Mouse (Mus musculus) common myeloid progenitor, adult 5-6 weeks (primary cell): ENCODE results near the gene Gm4881. TPM values are rescaled to one million over a fixed set of nuclear protein-coding genes. Genes with fewer than 3 reads are reported as not detected.
"Not testable (repeated sequence)": the region's sequence is repeated elsewhere in the genome, so short reads cannot be mapped to it uniquely, and the experiment has no call there.

Source experiments
- ATAC-seq: replicated peaks from 2 replicates; pipeline ENCODE4 v1.8.0; 2016; ENCODE audit warnings: low read depth, mild to moderate bottlenecking, moderate TSS enrichment, inconsistent platforms; ENCODE audit not compliant: poor library complexity, severe bottlenecking
- total RNA-seq: library from RNA; stranded (forward); fragments of 200-1000, 187-1606 nt; gene quantifications from 2 replicates; pipeline ENCODE4 v1.2.3, GENCODE M21; 2017

Gm4881 gene
- total RNA-seq, 1 experiment from 2014 or later, result not detected

DNA sequence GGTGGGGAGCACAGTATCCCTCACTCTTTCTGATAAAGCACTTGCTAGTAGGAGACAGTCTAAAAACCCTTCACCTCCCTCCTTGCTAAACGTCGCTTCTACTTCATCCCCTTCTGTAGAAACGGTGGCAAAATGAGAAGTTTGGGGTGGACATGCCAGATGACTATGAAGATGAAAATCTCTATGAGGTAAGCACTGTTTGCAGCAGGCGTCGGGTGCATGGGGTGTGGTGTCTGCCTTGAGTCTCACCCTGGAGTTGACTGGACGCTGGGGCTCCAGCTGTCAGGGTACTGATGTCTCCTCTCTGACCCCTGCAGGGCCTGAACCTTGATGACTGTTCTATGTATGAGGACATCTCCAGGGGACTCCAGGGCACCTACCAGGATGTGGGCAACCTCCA lies 43.2 kb downstream of the Gm4881 start:
- ATAC-seq, result no peak

DNA sequence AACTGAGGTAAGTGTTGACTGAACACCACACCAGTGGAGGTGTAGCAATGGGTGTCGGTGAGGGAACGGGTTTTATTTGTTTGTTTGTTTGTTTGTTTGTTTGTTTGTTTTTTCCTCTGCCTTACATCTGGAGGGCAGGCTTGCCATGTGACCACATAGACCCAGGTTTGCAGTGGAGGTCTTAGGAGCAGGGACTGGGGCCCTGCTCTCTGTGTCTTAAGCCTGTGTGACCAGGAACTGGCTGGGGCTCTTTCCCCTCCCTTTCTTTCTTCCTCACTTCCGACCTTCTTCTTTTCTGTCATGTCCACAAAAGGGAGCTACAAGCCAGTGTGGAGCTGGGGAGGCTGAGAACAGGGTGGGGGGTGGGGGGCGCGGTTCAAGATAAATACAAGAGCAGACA lies 46.3 kb downstream of the Gm4881 start:
- ATAC-seq, result no peak

DNA sequence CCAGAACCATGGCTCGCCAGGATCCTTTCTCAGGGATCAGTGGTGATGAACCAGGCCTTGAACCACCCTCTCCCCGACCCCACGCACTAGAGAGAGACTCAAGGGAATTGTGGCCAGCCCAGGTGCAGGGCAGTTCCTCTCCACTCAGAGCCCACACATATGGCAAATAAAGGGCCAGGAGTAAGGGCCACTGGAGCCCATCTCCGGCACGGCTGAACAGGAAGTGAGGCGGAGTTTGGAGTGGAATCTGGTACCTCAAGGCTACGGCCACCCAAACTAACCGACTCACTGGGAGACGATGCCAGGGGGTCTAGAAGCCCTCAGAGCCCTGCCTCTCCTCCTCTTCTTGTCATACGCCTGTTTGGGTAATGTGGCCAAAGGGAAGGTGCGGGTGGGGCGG lies 47.1 kb downstream of the Gm4881 start, which contains the start of gene Cd79a:
Cd79a (plus strand) TSS at position 158 of the 400 bp plus-strand sequence.
- no peak for ATAC-seq

DNA sequence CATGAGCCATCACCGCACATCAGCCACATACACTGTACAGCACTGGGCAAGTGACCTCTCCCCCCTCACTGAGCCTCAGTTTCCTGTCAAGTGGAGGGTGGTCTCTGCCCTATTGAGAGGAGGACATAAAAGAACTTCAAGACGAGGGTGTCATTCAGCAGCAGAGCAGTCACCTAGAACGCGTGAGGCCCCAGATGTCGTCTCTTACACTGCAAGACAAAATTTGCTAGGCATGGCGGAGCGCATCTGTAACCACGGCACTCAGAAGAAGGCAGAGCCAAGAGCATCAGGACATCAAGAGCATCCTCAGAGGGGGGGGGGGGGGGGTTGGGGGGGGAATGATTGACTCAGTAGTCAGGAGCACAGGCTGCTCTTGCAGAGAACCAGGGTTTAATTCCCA lies 48.0 kb downstream of the Gm4881 start:
- ATAC-seq, result no peak

DNA sequence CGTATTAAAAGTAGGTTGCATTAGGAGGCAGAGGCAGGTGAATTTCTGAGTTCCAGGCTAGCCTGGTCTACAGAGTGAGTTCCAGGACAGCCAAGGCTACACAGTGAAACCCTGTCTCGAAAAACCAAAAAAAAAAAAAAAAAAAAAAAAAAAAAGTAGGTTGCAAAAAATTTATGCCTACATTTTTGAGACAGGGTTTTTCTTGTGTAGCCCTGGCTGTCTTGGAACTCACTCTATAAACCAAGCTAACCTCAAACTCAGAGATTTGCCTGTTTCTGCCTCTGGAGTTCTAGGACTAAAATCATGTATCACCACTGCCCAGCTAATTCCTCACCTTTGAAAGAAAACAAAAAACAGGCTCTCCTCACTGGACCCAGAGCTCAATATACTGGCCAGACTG lies 48.5 kb downstream of the Gm4881 start:
- ATAC-seq, result not testable (repeated sequence)

DNA sequence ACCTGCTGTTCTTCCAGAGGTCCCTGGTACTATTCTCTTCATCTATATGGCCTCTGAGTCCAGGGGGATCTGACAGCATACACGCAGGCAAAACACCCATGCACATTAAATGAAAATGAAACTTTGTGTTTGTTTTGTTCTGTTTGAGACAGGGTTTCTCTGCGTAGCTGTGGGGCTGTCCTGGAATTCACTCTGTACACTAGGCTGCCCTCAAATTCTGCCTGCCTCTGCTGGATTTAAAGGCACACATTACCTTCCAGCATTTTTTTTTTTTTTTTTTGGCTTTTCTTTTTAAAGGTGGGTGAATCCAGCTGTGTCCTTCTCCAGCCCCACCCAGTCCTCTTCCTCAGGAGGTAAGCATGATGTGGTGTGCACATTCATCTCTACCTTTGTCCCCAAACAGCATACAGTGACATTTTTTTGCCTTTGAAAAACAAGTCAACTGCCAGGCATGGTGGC lies 52.1 kb downstream of the Gm4881 start:
- ATAC-seq, result no peak

DNA sequence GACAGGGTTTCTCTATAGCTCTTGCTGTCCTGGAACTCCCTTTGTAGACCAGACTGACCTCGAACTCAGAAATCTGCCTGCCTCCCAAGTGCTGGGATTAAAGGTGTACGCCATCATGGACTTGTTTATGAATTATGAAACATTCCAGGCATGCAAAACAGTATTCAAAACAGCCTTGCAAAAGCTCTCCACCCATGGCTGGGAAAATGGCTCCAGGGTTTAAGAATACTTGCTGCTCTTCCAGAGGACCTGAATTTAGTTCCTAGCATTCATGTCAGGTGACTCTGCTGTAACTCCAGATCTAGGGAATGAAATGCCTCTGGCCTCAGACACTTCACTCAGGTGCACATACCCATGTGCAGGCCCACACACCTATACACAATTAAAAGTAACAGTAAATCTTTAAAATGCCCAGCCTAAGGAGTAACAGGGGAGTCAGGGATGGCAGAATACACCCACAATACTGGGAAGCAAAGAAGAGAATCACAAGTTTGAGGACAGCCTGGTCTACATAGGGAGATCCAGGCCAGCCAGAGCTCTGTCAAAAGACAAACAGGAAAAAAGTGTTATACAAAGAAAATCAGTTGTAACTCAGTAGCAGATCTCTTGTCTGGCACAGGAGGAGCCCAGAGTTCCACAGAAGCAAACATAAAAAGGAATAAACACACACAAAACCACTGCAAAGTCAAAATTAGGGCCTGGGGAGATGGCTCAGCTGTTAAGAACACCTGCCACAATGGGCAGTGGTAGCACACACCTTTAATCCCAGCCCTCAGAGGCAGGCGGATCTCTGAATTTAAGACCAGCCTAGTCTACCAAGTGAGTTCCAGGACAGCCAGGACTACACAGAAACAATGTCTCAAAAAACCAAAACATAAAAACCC lies 52.8 kb downstream of the Gm4881 start:
- ATAC-seq, result no peak

DNA sequence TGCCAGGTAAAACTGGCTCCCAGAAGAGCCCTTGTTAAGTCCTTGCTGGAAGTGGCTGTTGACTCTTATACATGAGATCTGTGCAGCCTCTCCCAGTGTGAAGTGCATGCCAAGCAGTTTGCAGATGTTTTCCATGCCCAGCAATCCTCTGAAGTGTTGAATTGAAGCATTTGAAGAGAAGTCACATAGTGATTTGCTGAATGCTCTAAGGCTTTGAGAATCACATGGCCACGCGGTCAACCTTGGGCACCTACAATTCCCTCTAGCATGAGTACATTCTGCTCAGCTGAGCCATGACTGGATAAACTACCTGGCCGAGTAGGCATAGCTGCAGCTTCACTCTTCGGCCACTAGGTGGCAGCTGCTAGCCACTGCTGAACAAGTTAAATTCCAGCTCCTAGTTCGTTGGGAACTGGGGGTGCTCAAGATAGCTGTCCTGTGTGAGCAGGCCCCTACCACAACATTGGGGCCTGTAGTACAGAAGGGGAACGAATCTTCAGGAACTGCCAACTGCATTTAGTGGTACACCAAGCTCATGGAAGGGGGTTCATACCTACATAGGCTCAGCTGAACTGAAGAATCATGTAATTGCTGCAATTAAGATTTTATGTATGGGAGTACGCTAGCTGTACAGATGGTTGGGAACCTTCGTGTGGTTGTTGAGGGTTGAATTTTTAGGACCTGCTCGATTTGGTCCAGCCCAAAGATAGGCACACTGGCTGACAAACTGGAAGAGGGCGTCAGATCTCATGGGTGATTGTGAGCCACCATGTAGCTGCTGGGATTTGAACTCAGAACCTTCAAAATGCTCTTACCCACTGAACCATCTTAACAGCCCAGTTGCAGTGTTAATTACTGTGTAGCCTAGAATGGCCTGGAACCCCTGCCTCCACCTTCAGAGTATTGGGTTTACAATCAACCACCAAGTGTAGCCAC lies 53.7 kb downstream of the Gm4881 start:
- peak; percentile 83 for ATAC-seq

DNA sequence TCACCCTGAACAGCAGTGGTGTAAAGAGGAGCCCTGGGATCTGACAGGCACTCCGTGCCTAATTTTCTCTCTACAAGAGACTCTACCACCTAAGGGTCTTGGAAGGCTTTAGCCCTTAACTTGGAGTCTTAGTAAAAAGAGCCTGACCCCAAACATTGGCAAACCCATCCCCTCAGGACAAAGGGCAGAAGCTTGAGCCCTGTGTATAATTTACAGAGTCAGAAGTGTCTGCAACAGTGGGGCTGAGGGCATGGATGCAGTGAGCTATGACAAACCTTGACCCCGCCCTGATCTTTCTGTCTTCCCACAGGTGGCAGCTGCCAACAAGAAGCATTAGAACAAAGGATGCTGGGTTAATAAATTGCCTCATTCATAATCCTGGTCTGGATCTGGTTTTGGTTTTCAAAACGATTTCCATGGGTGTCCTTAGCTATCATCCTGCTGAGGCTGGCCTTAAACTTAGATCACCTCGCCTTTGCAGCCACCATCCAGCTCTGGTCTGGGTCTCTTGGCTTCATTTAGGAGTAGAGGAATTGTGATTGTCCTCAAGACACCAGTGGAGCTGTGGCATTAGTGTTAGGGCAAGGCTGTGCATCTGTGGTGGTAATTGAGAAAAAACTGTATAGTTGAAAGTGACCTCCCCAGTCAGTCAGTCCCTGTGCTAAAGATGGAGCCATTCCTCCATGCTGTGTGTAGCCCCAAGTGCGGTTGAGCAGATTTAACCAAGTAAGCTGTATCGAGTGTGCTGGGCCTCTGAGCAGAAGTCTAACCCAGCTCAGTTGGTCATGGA lies 54.7 kb downstream of the Gm4881 start:
- no peak for ATAC-seq

DNA sequence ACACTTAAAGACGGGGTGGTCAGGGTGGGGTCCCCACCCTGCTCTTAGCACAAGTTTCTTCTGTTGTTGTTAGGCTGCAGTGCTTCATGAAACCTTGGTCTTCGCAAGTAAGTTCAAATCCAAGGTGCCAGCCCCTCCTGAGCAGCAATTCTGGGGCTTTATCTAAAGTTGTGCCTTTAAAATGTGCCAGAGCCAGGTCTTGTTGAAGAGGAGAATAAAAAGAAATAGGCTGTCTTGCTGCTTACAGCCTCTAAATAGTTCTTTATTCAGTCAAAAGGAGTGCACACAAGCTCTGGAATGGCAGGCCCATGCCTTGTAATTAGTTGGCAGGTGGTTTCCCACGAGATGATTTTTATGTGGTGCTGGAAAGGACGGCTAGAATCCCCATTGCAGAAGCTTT lies 57.2 kb downstream of the Gm4881 start:
- ATAC-seq, result no peak

DNA sequence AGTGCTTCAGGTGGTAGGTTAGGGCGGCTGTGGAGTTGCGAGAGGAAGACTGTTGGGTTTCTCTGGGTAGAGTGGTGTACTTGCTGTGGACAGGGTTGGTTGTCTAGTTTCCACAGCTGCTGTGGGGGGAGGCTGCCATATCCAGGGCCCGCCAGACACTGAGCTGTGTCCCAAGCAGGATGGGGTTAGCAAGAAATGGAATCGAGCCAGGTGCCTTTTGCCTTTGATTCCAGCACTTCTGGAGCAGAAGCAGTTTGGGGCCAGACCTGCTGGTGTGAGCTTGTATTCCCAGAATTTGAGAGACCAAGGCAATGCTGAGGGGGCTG lies 58.0 kb downstream of the Gm4881 start:
- no peak for ATAC-seq

DNA sequence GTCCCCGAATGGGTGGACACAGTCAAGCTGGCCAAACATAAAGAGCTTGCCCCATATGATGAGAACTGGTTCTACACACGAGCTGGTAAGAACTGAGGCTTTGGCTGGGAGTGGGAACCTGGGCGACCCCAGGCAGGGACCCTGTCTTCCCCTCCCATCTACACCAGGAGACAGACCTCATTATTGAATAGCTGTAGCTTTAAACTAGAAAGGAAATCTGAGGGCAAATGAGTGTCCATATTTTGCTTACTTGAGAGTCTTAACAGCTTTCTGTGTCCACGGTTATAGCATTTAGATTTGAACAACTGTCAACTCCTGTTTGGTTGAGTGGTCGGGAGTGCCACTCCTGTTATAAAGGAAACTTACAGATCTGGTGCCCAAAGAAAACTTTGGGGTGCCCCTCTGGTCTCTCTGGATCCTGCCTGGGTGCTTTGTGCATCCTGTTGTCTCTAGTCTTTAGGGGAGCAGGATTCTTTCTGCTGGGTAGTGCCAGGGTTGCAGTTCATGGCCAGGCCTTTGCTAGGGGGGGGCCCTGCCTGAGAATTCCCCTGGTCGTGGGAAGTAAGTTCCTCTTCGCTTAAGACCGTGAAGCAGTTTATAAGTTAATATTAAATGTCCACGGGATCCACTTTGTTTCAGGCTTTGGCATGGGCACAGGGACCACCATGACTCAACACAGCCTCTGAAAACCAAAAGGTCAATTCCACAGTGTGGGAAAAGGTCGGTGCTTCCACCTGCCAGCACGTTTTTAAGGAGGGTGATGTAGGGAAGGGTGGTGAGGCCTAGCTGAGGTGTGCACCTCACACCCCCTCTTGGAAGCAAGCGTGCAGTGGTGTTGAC lies 58.6 kb downstream of the Gm4881 start:
- ATAC-seq, result no peak

DNA sequence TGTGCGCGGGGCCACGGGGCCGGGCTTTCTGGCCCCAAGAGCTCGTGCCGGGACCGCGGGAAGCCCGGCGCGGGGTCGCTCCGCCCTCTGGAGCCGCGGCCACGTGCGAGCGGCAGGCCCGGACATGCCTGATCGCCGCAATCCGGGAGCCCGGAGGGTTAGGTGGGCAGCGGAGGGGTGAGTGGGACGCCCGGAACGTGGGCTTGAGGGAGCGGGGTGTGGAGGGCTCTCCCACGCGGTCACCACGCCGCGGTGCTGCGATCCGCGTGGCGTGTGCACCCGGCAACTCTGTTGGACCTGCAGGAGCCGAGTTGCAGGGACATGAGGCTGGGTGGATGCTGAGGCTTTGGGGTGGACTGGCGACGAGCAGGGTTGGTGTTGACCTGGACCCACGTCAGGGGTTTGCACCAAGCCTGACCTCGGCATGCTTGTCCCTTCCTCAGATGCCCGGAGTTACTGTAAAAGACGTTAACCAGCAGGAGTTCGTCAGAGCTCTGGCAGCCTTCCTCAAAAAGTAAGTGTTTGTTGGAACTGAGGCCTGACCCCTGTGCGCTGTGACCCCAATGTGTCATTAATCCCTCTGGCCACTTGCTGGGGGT lies 59.5 kb downstream of the Gm4881 start:
- ATAC-seq, result no peak

DNA sequence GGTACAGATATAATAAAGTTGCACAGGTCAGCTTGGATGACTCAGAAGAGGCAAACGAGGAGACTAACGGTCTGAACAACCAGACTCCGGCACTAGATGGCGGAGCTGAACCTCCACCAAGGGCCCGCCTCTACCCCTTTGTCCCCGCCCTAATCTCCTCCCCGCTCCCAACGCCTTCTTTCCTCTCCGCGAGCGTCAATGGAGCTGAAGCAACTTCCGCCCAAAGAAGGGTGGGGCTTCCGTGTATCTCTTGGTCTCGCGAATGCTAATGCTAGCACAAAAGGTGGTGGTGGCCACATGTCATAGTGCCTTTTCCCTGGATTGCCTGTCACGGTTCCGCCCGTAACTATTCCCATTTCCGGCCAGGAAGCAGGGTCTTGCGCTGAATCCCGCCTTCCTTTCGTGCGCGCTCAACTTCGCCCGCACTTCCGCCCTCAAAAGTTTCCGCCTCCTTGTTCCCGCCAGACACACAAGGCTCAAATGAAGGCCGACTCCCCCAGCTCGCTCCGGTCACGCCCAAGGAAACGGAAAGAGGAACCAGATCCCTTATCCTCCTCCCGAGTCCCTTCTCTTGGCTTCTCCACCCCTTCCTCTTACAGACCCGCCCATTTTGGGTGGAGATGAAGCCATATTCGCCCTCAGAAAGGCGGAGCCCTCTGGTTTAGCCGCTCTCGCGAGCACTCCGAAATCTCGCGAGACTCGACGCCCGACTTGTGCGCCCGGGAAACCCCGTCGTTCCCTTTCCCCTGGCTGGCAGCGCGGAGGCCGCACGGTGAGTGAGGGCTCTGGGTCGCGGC lies 60.2 kb downstream of the Gm4881 start, which contains the start of gene Rps19:
Rps19 (plus strand) TSS at position 476 of the 797 bp plus-strand sequence.
- peak; percentile 87 for ATAC-seq

DNA sequence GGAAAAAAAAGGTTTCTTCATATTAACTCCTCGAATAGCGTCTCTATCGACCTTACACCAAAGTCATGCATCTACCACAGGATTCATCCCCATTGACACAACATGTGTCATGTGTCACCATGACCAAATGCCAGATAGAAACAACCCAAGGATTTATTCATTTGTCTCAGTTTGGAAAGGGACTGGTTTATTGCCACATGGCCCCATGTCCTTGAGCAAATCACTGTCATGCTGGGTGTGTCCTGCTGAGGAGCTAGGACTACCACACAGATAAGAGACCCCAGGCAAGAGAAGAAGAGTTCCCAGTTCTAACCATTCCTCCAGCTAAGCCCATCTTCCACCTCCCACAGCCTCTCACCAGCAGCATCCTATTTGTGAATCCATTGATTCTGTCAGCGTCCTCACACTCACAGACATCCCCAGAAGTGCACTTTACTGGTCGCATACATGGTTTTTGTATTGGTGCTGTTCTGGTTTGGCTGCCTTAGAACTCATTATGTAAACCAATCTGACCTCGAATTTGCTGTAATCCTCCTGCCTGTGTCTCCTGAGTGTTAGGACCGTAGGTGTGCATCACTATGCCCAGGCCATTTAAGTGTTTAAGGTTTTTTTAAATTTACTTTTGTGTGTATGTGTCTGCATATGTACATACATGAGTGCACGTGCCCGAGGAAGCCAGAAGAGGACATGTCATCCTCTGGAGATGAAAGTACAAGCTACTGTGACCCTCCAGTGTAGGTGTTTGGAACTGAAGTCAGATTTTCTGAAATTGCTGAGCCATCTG lies 61.7 kb downstream of the Gm4881 start:
- no peak for ATAC-seq

DNA sequence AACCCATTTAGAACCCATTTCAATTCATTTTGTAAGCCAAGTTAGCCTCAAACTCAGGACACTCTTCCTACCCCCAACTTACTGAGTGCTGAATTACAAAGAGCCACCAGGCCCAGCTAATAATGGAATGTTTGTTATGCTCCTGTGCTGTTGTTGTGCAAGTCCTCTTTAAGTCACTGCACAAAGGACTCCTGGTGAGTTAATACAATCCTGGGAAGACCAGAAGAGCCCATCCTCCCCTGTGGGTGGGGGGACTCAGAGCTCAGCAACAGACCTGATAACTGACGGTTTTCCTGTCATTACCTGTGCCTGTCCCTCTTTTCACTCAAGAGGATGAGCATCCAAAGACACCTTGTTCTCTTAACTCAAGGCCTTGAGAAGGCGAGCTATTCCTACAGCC lies 64.7 kb downstream of the Gm4881 start:
- no peak for ATAC-seq

DNA sequence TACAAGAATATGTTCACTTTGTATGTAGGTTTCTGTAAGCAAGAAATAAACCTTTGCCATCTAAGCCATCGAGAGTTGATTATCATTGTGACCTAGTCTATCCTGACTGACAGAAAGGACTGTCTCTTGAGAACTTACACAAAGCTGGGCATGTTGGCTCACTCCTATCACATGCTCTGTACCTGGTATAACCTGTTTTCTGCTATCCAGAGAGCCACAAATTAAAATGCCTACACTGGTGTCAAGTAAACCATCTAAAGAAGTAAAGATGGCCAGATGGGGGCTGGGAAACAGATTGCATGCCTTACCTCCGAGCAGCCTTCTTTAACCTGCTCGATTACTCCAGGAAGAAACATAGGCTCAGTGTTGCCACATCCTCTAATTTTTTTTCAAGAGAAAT lies 66.7 kb downstream of the Gm4881 start:
- no peak for ATAC-seq
